Mouse (Mus musculus): ENCODE data around the gene Hk2. TPM values are rescaled to one million over a fixed set of nuclear protein-coding genes. Genes with fewer than 3 reads are reported as not detected.

The Hk2 gene
- total RNA-seq, 2 experiments from 2014 or later, result 143 to 231 TPM

- DNase-seq (ENCODE audit: low spot score in 2 of 2), result no peak
Measured at GRCm38 (mm10) chr6:82744553-82744952, 29.7 kb downstream of the Hk2 start.

DNA sequence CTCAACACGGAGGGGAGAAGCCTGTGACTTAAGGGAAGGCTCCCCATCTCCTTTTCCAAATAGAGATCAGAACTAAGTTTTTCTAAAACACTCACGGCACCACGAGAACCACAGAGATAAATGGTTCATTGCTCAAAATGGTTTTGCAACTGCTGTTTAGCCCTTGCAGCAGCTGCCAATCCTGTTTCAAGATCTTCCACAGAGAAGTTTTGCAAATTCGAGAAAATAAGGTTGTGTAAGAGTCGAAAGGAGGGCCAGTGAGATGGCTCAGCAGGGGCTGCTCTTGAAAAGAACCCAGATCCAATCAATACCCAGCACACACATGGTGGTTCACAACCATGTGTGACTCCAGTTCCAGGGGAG, 32.8 kb downstream of the Hk2 start:
- DNase-seq (ENCODE audit: low spot score in 2 of 2), result no peak

DNA sequence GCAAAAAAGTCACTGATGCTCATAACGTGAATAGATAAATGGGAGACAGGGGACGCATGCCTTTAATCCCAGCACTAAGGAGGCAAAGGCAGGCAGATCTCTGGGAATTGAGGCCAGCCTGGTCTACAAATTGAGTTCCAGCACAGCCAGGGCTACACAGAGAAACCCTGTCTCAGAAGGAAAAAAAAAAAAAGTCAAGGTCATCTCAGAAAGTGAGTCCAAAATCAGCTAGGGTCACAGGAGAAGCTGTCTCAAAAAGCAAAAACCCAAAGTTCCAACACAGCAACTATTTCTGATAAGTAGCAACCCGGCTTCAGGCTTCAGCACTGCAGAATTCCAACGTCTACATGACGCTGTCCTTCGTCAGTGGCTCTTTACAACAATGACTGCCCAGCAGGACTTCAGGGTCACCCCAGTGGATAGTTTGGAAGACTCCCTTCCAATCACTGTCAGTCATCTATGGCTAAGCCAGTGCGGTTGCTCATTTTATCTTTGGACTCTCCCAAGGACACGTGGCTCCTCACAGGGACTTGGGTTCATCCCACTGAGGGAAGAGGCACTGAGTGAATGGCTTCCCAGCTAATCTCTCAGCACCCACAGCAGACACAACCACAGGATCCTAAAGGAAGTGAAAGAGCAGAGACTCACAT, 33.3 kb downstream of the Hk2 start:
- no peak for DNase-seq (ENCODE audit: low spot score in 2 of 2)

DNA sequence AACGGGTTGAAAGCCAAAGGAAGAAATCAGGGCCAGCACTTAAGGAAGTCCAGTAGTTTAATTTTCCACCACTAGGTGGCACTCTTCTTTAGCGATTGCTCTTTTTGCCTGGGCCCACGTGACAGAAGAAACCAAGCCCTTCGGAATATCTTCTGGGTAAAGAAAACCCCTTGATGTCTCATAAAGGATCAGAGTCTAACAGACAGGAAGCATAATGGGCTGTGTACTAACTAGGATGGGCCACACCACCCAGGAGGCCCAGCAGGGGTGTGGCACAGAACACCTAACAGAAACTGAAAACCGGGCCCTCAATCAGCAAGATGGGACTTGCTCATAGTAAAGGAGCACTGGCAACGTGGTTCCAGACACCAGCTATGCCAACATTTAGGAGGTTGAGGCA, 34.0 kb downstream of the Hk2 start:
- peak; percentile 21 to 57 for DNase-seq (ENCODE audit: low spot score in 2 of 2)

GRCm38 (mm10) chr6:82737634-82738540, 36.4 kb downstream of the Hk2 start:
- no peak for DNase-seq (ENCODE audit: low spot score in 2 of 2)

- DNase-seq (ENCODE audit: low spot score in 2 of 2), result no peak
Measured at GRCm38 (mm10) chr6:82736626-82737600, 37.3 kb downstream of the Hk2 start.

GRCm38 (mm10) chr6:82735347-82735746, 38.9 kb downstream of the Hk2 start:
- peak in 1 of 2 experiments; percentile 16 for DNase-seq (ENCODE audit: low spot score in 2 of 2)

DNA sequence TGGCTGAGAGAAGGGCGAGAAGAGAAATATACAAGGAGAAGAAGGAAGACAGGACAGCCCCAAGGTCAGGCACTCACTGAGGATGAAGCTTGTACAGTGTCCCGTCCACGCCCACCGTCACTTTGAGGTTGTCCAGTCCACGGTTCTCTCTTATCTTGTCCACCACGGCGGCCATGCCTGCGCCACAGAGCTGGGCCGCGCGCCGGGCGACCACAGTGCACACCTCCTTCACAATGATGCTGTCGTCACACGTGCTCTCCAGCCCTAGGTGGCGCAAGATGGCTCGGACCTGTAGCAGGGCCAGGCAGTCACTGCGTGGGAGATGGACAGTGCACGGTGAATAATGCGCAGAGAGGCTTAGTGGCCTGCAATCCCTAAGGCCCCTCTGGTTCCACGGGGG, 45.6 kb downstream of the Hk2 start:
- DNase-seq (ENCODE audit: low spot score in 2 of 2), result peak in 1 of 2 experiments; percentile 15

DNA sequence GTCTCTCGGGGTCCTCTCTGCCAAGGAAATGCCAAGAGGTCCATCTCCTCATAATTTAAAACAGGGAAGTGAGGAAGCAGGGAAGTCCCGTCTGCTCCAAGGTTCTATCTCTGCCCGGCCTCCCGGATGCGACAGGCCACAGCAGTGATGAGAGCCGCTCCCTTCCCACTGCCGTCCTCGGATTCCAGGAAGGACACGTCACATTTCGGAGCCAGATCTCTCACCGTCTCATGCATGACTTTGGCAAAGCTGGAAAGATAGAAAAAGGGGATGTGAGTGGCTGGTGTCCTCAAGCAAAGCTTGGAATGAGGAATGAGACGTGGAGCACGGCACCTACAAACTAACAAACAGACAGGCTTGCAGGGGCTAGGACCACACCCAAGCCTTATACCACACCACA, 47.0 kb downstream of the Hk2 start:
- DNase-seq (ENCODE audit: low spot score in 2 of 2), result no peak

DNA sequence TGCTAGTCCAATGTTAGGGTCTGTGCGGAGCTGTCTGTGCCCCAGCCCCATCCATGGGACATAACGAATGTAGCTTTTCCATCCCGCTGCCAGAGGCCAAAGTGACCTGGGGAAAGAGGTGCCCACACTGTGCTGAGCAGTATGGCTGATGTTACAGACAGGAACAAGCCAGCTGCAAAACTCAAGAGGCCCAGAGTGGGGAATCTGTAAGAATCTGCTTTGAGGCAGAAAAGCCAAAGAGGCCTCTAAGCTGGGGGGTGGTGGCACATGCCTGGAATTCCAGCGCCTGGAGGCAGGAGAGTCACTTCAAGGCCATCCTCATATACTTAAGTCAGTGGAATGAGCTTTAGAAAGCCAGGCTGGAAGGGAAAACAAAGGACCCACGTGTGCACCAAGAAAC, 50.9 kb downstream of the Hk2 start:
- no peak for DNase-seq (ENCODE audit: low spot score in 2 of 2)

DNA sequence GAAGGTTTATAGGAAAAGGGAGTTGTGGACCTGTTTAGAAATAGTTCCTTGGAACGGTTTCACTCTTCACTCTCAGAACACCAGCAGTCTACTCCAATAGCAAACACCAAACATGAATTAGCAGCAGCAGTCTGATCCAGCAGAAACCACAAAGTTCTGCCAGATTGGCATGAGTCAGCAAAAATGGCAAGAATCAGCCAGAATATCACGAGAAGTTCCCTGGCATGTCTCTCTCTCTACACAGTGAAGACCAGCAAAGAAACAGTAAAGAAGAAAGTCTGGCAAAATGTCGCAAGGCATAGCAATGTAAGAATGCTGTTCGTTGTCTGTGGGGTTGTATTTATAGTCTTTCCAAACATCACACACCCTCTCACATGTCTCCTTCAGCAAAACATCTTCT, 58.1 kb downstream of the Hk2 start:
- DNase-seq (ENCODE audit: low spot score in 2 of 2), result no peak

GRCm38 (mm10) chr6:82715653-82716052, 58.6 kb downstream of the Hk2 start:
- no peak for DNase-seq (ENCODE audit: low spot score in 2 of 2)

DNA sequence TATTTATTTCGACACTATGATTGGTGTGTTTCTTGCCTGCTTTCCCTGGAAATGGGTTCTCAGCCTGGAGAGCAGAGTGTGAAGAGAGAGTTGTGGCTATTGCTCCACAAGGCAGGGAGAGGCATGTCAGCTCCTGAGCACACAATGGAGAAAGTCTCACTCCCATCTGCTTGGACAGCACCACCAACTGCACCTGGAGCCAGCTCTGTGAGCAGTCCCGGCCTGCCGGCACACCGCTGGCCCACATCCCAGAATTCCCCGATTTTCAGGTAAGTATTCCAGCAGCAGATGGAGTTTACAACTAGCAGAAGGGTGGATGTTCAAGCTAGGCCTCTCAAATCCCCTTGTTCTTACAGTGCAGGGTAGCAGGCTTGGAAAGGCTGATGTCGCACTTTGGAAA, 59.0 kb downstream of the Hk2 start:
- no peak for DNase-seq (ENCODE audit: low spot score in 2 of 2)

DNA sequence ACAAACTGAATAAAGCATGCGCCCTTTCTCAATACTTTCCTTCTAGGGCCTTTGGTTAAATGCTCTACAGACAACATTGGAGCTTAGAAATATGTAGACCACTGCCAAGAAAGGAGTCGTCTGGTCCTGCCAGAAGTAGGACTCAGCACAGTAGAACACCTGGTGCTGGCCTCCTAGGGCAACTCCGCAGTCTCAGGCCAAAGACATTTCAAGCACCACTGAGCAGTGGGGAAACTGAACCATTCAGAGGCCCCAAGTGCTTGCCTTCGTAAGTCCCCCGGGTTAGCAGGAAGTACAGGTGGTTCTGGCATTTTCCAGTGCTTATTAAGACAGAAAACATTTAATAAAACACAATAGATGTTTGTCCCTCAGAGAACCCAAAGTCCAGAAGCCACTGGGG, 59.4 kb downstream of the Hk2 start:
- no peak for DNase-seq (ENCODE audit: low spot score in 2 of 2)

DNA sequence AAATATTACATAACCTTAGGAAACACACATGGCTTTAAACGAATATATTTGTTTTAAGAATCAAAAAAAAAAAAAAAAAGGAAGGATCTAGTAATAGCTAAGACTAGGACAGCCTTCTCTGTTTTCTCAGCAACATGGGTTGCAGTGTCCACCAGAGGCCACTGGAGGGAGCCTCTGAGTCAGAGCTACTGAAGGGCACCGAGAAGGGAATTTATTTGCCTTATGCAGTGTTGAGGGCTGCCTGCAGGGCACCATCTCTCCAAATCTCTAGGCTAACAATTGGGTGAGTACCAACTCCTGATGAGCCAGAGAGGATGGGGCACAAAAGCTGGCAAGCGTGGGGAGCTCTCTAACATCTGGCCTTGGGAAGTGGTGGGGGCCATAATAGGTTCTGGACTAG, 60.0 kb downstream of the Hk2 start:
- DNase-seq (ENCODE audit: low spot score in 2 of 2), result peak; percentile 68 to 75

DNA sequence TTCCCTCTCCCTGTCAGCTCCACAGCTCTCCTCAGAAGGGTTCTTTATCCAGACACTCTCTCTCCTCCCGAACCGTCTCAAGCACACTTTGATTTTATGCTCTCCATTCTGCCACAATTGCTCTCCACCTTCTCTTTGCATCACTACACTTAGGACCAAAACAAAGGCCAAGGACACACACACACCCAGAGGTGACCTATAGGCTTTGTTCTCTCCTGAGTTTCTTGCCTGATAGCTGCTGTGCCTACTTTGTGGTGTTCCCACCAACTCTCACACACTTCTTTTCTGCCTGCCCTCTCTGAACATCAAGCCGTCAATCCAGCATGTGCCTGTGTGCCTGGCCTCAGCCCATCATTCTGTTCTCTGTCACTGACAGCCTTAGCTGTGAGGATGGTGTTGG, 66.5 kb downstream of the Hk2 start:
- no peak for DNase-seq (ENCODE audit: low spot score in 2 of 2)

DNA sequence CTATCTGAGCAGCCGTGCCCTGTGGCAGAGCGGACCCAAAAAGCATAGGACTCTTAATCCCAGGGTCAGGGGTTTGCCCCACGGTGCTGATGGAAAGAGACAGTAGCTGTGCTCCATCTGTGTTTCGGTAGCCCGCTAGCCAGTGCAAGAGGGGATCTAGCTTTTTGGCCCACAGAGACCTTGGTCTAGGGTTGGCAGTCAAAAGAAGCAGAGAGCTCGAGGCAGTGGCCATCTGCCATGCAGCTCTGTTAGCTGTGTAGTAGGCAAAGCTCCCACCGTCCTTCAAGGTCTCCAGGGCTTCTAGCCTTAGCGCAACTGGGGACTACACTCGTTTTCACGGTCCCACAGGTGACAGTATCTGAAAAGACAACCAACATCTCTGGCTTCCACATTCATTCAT, 67.0 kb downstream of the Hk2 start:
- DNase-seq (ENCODE audit: low spot score in 2 of 2), result no peak

- no peak for DNase-seq (ENCODE audit: low spot score in 2 of 2)
Measured at GRCm38 (mm10) chr6:82705221-82705620, 69.0 kb downstream of the Hk2 start, which contains the start of gene Pole4. TSS of gene Pole4 (minus strand) at chr6:82705365.

DNA sequence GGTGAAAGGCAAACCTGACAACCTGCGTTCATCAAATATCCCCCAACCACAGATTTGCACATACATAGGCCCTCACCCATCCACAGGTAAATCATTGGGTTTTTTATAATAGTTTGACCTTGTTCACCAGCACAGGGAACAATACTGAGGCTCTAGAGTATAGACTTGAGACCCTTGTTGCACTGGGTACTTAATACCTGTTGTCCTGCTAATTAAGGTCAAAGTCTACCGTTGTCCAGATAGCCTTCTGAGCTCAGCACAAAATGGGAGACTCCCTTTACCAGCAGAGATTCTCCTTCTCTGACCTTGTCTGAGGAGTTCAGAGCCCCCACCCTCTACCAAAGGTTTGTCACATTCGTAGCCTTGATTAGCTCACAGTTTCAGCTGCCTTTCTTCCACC, 70.5 kb downstream of the Hk2 start:
- DNase-seq (ENCODE audit: low spot score in 2 of 2), result no peak

DNA sequence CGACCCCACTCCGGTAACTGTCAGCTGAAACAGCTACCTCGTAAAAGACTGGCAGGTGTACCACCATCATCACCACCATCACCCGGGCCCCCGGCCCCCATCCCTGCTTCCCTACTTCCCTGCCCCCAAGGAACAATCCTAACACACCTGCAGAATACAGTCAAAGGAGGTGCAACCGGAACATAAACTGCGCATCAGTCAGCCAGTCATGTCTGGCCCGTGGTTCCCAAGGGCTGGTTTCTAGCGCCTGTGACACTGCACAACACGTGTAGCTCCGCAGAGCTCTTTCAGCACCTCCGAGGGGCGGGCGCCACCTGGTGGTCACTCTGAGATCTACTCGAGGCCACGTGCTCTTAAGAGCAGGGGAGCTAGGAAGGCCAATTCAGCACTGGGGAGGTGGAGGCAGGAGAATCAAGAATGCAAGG, 71.6 kb downstream of the Hk2 start:
- peak; percentile 91 for DNase-seq (ENCODE audit: low spot score in 2 of 2)

- DNase-seq (ENCODE audit: low spot score in 2 of 2), result no peak
Measured at GRCm38 (mm10) chr6:82701296-82701695, 73.0 kb downstream of the Hk2 start.

All from adrenal gland, adult 18-20 months (tissue).